Mouse (Mus musculus): ENCODE results near the gene Zfp869. TPM values are rescaled to one million over a fixed set of nuclear protein-coding genes. Genes with fewer than 3 reads are reported as not detected.
"Not testable (repeated sequence)": the region's sequence is repeated elsewhere in the genome, so short reads cannot be mapped to it uniquely, and the experiment has no call there.

The Zfp869 gene
- polyA plus RNA-seq, 1 experiment from 2014 or later: 23.9 TPM

- Histone ChIP-seq H3K9ac (replicated peaks) (no peak overlapping the region), H3K36me3 (peaks cover 44% of the 10 kb centered on the region), H3K4me1 (no peaks in the 10 kb centered on the region), H3K27ac (replicated peaks) (no peak overlapping the region), H3K27me3 (replicated peaks) (no peaks in the 10 kb centered on the region), H3K4me2 (no peak overlapping the region), H3K4me3 (replicated peaks) (no peak overlapping the region), H3K9me3 (replicated peaks) (no peaks in the 10 kb centered on the region)
- 67% methylated on average over 6 of the region's 6 CpGs for WGBS
- ATAC-seq (ENCODE audit: low FRiP score): no peak
Observed at GRCm38 (mm10) chr8:69701810-69702209, 8.7 kb downstream of the Zfp869 start.

- H3K36me3 ChIP-seq: peaks cover 33% of the 10 kb centered on the region
- WGBS: 72% methylated on average over 2 of the region's 2 CpGs
- not testable (repeated sequence) for H3K4me2 ChIP-seq; ATAC-seq (ENCODE audit: low FRiP score); H3K27ac ChIP-seq (replicated peaks); H3K9ac ChIP-seq (replicated peaks); H3K9me3 ChIP-seq (replicated peaks); H3K4me3 ChIP-seq (replicated peaks); H3K27me3 ChIP-seq (replicated peaks); H3K4me1 ChIP-seq
Observed at GRCm38 (mm10) chr8:69665051-69665450, 45.5 kb downstream of the Zfp869 start.

DNA sequence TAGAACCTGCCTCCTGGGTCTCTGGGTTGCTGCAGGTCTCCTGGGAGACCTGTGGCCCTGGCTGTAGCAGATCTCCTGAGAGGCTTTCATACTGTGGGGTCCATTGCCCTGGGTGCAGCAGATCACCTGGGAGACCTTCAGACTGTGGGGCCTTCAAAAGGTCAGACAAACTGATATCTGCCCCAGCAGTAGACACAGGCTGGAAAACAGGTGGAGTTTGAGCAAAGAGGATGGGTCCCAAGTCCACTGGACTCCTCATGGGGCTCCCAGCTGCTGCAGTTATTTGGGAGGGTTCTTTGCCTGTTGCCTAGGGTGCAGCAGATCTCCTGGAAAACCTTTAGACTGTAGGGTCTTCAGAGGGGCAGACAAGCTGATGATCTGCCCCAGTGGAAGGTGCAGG lies 49.2 kb downstream of the Zfp869 start:
- no peaks in the 10 kb centered on the region; the same call in 1 of the 2 replicates for H3K9me3 ChIP-seq (replicated peaks)
- H3K4me3 ChIP-seq (replicated peaks): no peak overlapping the region
- ATAC-seq (ENCODE audit: low FRiP score): no peak
- peaks cover 37% of the 10 kb centered on the region for H3K36me3 ChIP-seq
- no peak overlapping the region for H3K27ac ChIP-seq (replicated peaks)
- H3K27me3 ChIP-seq (replicated peaks): no peaks in the 10 kb centered on the region
- no peak overlapping the region for H3K9ac ChIP-seq (replicated peaks)
- no peaks in the 10 kb centered on the region for H3K4me1 ChIP-seq
- H3K4me2 ChIP-seq: no peak overlapping the region

Other genes with a start within 250 kb of the Zfp869 start
- gene Gm7697, start 187.7 kb downstream of the Zfp869 start, polyA plus RNA-seq (2015; fragmentation: Nextera tagmentation; extraction: Ambion mirVana): not detected in 2 replicates
- gene Zfp868, start 85.2 kb downstream of the Zfp869 start, polyA plus RNA-seq (2015; fragmentation: Nextera tagmentation; extraction: Ambion mirVana): 32.1 and 35.6 TPM in 2 replicates
- gene Zfp964, start 56.2 kb downstream of the Zfp869 start, polyA plus RNA-seq (2015; fragmentation: Nextera tagmentation; extraction: Ambion mirVana): 2.0 and 2.7 TPM in 2 replicates
- 6.7 and 8.1 TPM in 2 replicates for gene Zfp963, start 39.2 kb upstream of the Zfp869 start, polyA plus RNA-seq (2015; fragmentation: Nextera tagmentation; extraction: Ambion mirVana)
- 2.2 TPM in 1 of 2 replicates, not detected in the other for gene Gm20422, start 64.2 kb upstream of the Zfp869 start, polyA plus RNA-seq (2015; fragmentation: Nextera tagmentation; extraction: Ambion mirVana)
- gene Atp13a1, start 80.4 kb upstream of the Zfp869 start, polyA plus RNA-seq (2015; fragmentation: Nextera tagmentation; extraction: Ambion mirVana): 50.3 and 50.5 TPM in 2 replicates
- gene Zfp866, start 80.5 kb upstream of the Zfp869 start, polyA plus RNA-seq (2015; fragmentation: Nextera tagmentation; extraction: Ambion mirVana): 35.8 and 36.7 TPM in 2 replicates
- gene Gmip, start 98.0 kb upstream of the Zfp869 start, polyA plus RNA-seq (2015; fragmentation: Nextera tagmentation; extraction: Ambion mirVana): 30.6 and 31.5 TPM in 2 replicates
- gene Lpar2, start 111.7 kb upstream of the Zfp869 start, polyA plus RNA-seq (2015; fragmentation: Nextera tagmentation; extraction: Ambion mirVana): 0.63 TPM in 2 replicates
- 52.6 and 61.2 TPM in 2 replicates for gene Pbx4, start 121.8 kb upstream of the Zfp869 start, polyA plus RNA-seq (2015; fragmentation: Nextera tagmentation; extraction: Ambion mirVana)
- 5.3 and 6.0 TPM in 2 replicates for gene Cilp2, start 177.0 kb upstream of the Zfp869 start, polyA plus RNA-seq (2015; fragmentation: Nextera tagmentation; extraction: Ambion mirVana)
- 4.3 TPM in 2 replicates for gene Tssk6, start 191.5 kb upstream of the Zfp869 start, polyA plus RNA-seq (2015; fragmentation: Nextera tagmentation; extraction: Ambion mirVana)
- 190 and 209 TPM in 2 replicates for gene Ndufa13, start 191.8 kb upstream of the Zfp869 start, polyA plus RNA-seq (2015; fragmentation: Nextera tagmentation; extraction: Ambion mirVana)
- gene Yjefn3, start 192.0 kb upstream of the Zfp869 start, polyA plus RNA-seq (2015; fragmentation: Nextera tagmentation; extraction: Ambion mirVana): 11.8 and 15.6 TPM in 2 replicates

All from neural tube, embryonic 15.5 days (tissue).